Mouse (Mus musculus): ENCODE data around the gene S100a7a. TPM values are rescaled to one million over a fixed set of nuclear protein-coding genes. Genes with fewer than 3 reads are reported as not detected.

The S100a7a gene
- polyA plus RNA-seq, 1 experiment from 2014 or later: 0.06 TPM

GRCm38 (mm10) chr3:90639511-90640154 lies 14.2 kb upstream of the S100a7a start:
- 37% methylated on average over 7 of the region's 7 CpGs for whole genome bisulfite sequencing (ENCODE audit: insufficient replicate concordance)
- Histone ChIP-seq H3K9me3 (replicated peaks; ENCODE audit: control insufficient read depth, low read length) (no peaks in the 10 kb centered on the region), H3K36me3 (ENCODE audit: control insufficient read depth, insufficient read depth) (no peaks in the 10 kb centered on the region), H3K27ac (ENCODE audit: low read length) (no peak overlapping the region), H3K9ac (ENCODE audit: low read depth, low read length) (no peak overlapping the region), H3K4me2 (ENCODE audit: low read depth, low read length) (no peak overlapping the region), H3K4me1 (ENCODE audit: control insufficient read depth, low read depth, low read length) (no peaks in the 10 kb centered on the region), H3K4me3 (ENCODE audit: low read depth, low read length) (no peak overlapping the region), H3K27me3 (ENCODE audit: control insufficient read depth, insufficient read depth, low read depth, low read length) (no peaks in the 10 kb centered on the region)
- ATAC-seq (ENCODE audit: low read depth): no peak

- Histone ChIP-seq H3K9me3 (replicated peaks; ENCODE audit: control insufficient read depth, low read length) (no peaks in the 10 kb centered on the region), H3K4me2 (ENCODE audit: low read depth, low read length) (no peak overlapping the region), H3K9ac (ENCODE audit: low read depth, low read length) (no peak overlapping the region), H3K4me3 (ENCODE audit: low read depth, low read length) (no peak overlapping the region), H3K27ac (ENCODE audit: low read length) (no peak overlapping the region), H3K27me3 (ENCODE audit: control insufficient read depth, insufficient read depth, low read depth, low read length) (no peaks in the 10 kb centered on the region), H3K4me1 (ENCODE audit: control insufficient read depth, low read depth, low read length) (no peaks in the 10 kb centered on the region), H3K36me3 (ENCODE audit: control insufficient read depth, insufficient read depth) (no peaks in the 10 kb centered on the region)
- ATAC-seq (ENCODE audit: low read depth): no peak
- WGBS (ENCODE audit: insufficient replicate concordance): 63% methylated on average over 7 of the region's 7 CpGs
Measured at GRCm38 (mm10) chr3:90640981-90641380, 12.8 kb upstream of the S100a7a start.

GRCm38 (mm10) chr3:90644220-90644619 lies 9.6 kb upstream of the S100a7a start:
- H3K27me3 ChIP-seq (ENCODE audit: control insufficient read depth, insufficient read depth, low read depth, low read length): no peaks in the 10 kb centered on the region
- no peaks in the 10 kb centered on the region for H3K9me3 ChIP-seq (replicated peaks; ENCODE audit: control insufficient read depth, low read length)
- H3K4me3 ChIP-seq (ENCODE audit: low read depth, low read length): no peak overlapping the region
- ATAC-seq (ENCODE audit: low read depth): no peak
- no peak overlapping the region for H3K27ac ChIP-seq (ENCODE audit: low read length)
- H3K36me3 ChIP-seq (ENCODE audit: control insufficient read depth, insufficient read depth): no peaks in the 10 kb centered on the region
- H3K9ac ChIP-seq (ENCODE audit: low read depth, low read length): no peak overlapping the region
- H3K4me1 ChIP-seq (ENCODE audit: control insufficient read depth, low read depth, low read length): no peaks in the 10 kb centered on the region
- 32% methylated on average over 3 of the region's 3 CpGs for WGBS (ENCODE audit: insufficient replicate concordance)
- H3K4me2 ChIP-seq (ENCODE audit: low read depth, low read length): no peak overlapping the region

GRCm38 (mm10) chr3:90647291-90647690 lies 6.5 kb upstream of the S100a7a start:
- H3K4me1 ChIP-seq (ENCODE audit: control insufficient read depth, low read depth, low read length): no peaks in the 10 kb centered on the region
- no peaks in the 10 kb centered on the region for H3K9me3 ChIP-seq (replicated peaks; ENCODE audit: control insufficient read depth, low read length)
- no peak overlapping the region for H3K4me2 ChIP-seq (ENCODE audit: low read depth, low read length)
- H3K36me3 ChIP-seq (ENCODE audit: control insufficient read depth, insufficient read depth): no peaks in the 10 kb centered on the region
- 46% methylated on average over 1 of the region's 1 CpGs for WGBS (ENCODE audit: insufficient replicate concordance)
- no peak overlapping the region for H3K27ac ChIP-seq (ENCODE audit: low read length)
- no peak for ATAC-seq (ENCODE audit: low read depth)
- H3K4me3 ChIP-seq (ENCODE audit: low read depth, low read length): no peak overlapping the region
- H3K27me3 ChIP-seq (ENCODE audit: control insufficient read depth, insufficient read depth, low read depth, low read length): no peaks in the 10 kb centered on the region
- H3K9ac ChIP-seq (ENCODE audit: low read depth, low read length): no peak overlapping the region

GRCm38 (mm10) chr3:90648981-90649380 lies 4.8 kb upstream of the S100a7a start:
- ATAC-seq (ENCODE audit: low read depth): no peak
- H3K4me2 ChIP-seq (ENCODE audit: low read depth, low read length): no peak overlapping the region

GRCm38 (mm10) chr3:90649832-90650231 lies 4.0 kb upstream of the S100a7a start:
- H3K27ac ChIP-seq (ENCODE audit: low read length): no peak overlapping the region
- no peaks in the 10 kb centered on the region for H3K4me1 ChIP-seq (ENCODE audit: control insufficient read depth, low read depth, low read length)
- no peaks in the 10 kb centered on the region for H3K36me3 ChIP-seq (ENCODE audit: control insufficient read depth, insufficient read depth)
- no peak overlapping the region for H3K4me3 ChIP-seq (ENCODE audit: low read depth, low read length)
- H3K27me3 ChIP-seq (ENCODE audit: control insufficient read depth, insufficient read depth, low read depth, low read length): no peaks in the 10 kb centered on the region
- no peaks in the 10 kb centered on the region for H3K9me3 ChIP-seq (replicated peaks; ENCODE audit: control insufficient read depth, low read length)
- H3K4me2 ChIP-seq (ENCODE audit: low read depth, low read length): no peak overlapping the region
- WGBS (ENCODE audit: insufficient replicate concordance): 69% methylated on average over 2 of the region's 2 CpGs
- H3K9ac ChIP-seq (ENCODE audit: low read depth, low read length): no peak overlapping the region
- no peak for ATAC-seq (ENCODE audit: low read depth)

More at GRCm38 (mm10) chr3:90648981-90649380, 4.8 kb upstream of the S100a7a start:
- no peaks in the 10 kb centered on the region for H3K27me3 ChIP-seq (ENCODE audit: control insufficient read depth, insufficient read depth, low read depth, low read length)
- H3K36me3 ChIP-seq (ENCODE audit: control insufficient read depth, insufficient read depth): no peaks in the 10 kb centered on the region
- no peak overlapping the region for H3K4me3 ChIP-seq (ENCODE audit: low read depth, low read length)
- no peak overlapping the region for H3K27ac ChIP-seq (ENCODE audit: low read length)
- no peaks in the 10 kb centered on the region for H3K9me3 ChIP-seq (replicated peaks; ENCODE audit: control insufficient read depth, low read length)
- H3K9ac ChIP-seq (ENCODE audit: low read depth, low read length): no peak overlapping the region
- H3K4me1 ChIP-seq (ENCODE audit: control insufficient read depth, low read depth, low read length): no peaks in the 10 kb centered on the region

- H3K36me3 ChIP-seq (ENCODE audit: control insufficient read depth, insufficient read depth): no peaks in the 10 kb centered on the region
- H3K4me3 ChIP-seq (ENCODE audit: low read depth, low read length): no peak overlapping the region
- H3K27ac ChIP-seq (ENCODE audit: low read length): no peak overlapping the region
- ATAC-seq (ENCODE audit: low read depth): no peak
- H3K27me3 ChIP-seq (ENCODE audit: control insufficient read depth, insufficient read depth, low read depth, low read length): no peaks in the 10 kb centered on the region
- 27% methylated on average over 5 of the region's 5 CpGs for WGBS (ENCODE audit: insufficient replicate concordance)
- no peaks in the 10 kb centered on the region for H3K9me3 ChIP-seq (replicated peaks; ENCODE audit: control insufficient read depth, low read length)
- no peak overlapping the region for H3K9ac ChIP-seq (ENCODE audit: low read depth, low read length)
- no peaks in the 10 kb centered on the region for H3K4me1 ChIP-seq (ENCODE audit: control insufficient read depth, low read depth, low read length)
- no peak overlapping the region for H3K4me2 ChIP-seq (ENCODE audit: low read depth, low read length)
Measured at GRCm38 (mm10) chr3:90652878-90653508, 824 bp upstream of the S100a7a start.

- Histone ChIP-seq H3K4me2 (ENCODE audit: low read depth, low read length) (no peak overlapping the region), H3K36me3 (ENCODE audit: control insufficient read depth, insufficient read depth) (no peaks in the 10 kb centered on the region), H3K4me1 (ENCODE audit: control insufficient read depth, low read depth, low read length) (no peaks in the 10 kb centered on the region), H3K9ac (ENCODE audit: low read depth, low read length) (no peak overlapping the region), H3K4me3 (ENCODE audit: low read depth, low read length) (no peak overlapping the region), H3K27me3 (ENCODE audit: control insufficient read depth, insufficient read depth, low read depth, low read length) (no peaks in the 10 kb centered on the region), H3K9me3 (replicated peaks; ENCODE audit: control insufficient read depth, low read length) (no peaks in the 10 kb centered on the region), H3K27ac (ENCODE audit: low read length) (no peak overlapping the region)
- WGBS (ENCODE audit: insufficient replicate concordance): 47% methylated on average over 4 of the region's 4 CpGs
- ATAC-seq (ENCODE audit: low read depth): no peak
Measured at GRCm38 (mm10) chr3:90657405-90657804, 3.6 kb downstream of the S100a7a start.

- ATAC-seq (ENCODE audit: low read depth): no peak
- Histone ChIP-seq H3K9ac (ENCODE audit: low read depth, low read length) (no peak overlapping the region), H3K4me2 (ENCODE audit: low read depth, low read length) (no peak overlapping the region), H3K4me1 (ENCODE audit: control insufficient read depth, low read depth, low read length) (no peaks in the 10 kb centered on the region), H3K9me3 (replicated peaks; ENCODE audit: control insufficient read depth, low read length) (no peaks in the 10 kb centered on the region), H3K27ac (ENCODE audit: low read length) (no peak overlapping the region), H3K36me3 (ENCODE audit: control insufficient read depth, insufficient read depth) (no peaks in the 10 kb centered on the region), H3K27me3 (ENCODE audit: control insufficient read depth, insufficient read depth, low read depth, low read length) (no peaks in the 10 kb centered on the region), H3K4me3 (ENCODE audit: low read depth, low read length) (no peak overlapping the region)
Measured at GRCm38 (mm10) chr3:90659364-90660044, 5.7 kb downstream of the S100a7a start.

All from liver, embryonic 16.5 days (tissue).